Mouse (Mus musculus) intestine, postnatal 0 days (tissue): ENCODE results near the gene Zfp597. TPM values are rescaled to one million over a fixed set of nuclear protein-coding genes. Genes with fewer than 3 reads are reported as not detected.
"Not testable (repeated sequence)": the region's sequence is repeated elsewhere in the genome, so short reads cannot be mapped to it uniquely, and the experiment has no call there.

Source experiments
- ATAC-seq: fragments of 200-750 bp; cut with Nextera tagmentation; 2 replicates; pipeline ENCODE4 v1.8.0; 2017; ENCODE audit warnings: mild to moderate bottlenecking, moderate TSS enrichment, moderate library complexity
- H3K27ac ChIP-seq: fragments of 300-500 bp; sonication (generic); 2 replicates; pipeline ENCODE4 v1.5.1; 2014; ENCODE audit warnings: mild to moderate bottlenecking, low read depth, low read length, moderate library complexity
- H3K27me3 ChIP-seq: fragments of 300-500 bp; sonication (generic); replicated peaks from 2 replicates; pipeline ENCODE4 v1.6.1; 2014; ENCODE audit warnings: low read length, mixed read lengths; ENCODE audit not compliant: control insufficient read depth, insufficient read depth
- H3K36me3 ChIP-seq: fragments of 300-500 bp; sonication (generic); 2 replicates; pipeline ENCODE4 v1.6.1; 2014; ENCODE audit warnings: mild to moderate bottlenecking, moderate library complexity; ENCODE audit not compliant: control insufficient read depth, insufficient read depth
- H3K4me1 ChIP-seq: fragments of 300-500 bp; sonication (generic); replicated peaks from 2 replicates; pipeline ENCODE4 v1.6.1; 2014; ENCODE audit warnings: antibody characterized with exemption, low read length, mixed read lengths; ENCODE audit not compliant: control insufficient read depth, insufficient read depth
- H3K4me2 ChIP-seq: fragments of 300-500 bp; sonication (generic); replicated peaks from 2 replicates; pipeline ENCODE4 v1.6.1; 2014; ENCODE audit warnings: low read depth, mild to moderate bottlenecking, moderate library complexity
- H3K4me3 ChIP-seq: fragments of 300-500 bp; sonication (generic); 2 replicates; pipeline ENCODE4 v1.5.1; 2014; ENCODE audit warnings: low read depth, low read length
- H3K9ac ChIP-seq: fragments of 300-500 bp; sonication (generic); 2 replicates; pipeline ENCODE4 v1.6.1; 2014; ENCODE audit warnings: mild to moderate bottlenecking, low read depth, low read length
- H3K9me3 ChIP-seq: fragments of 300-500 bp; sonication (generic); 2 replicates; pipeline ENCODE4 v1.6.1; 2016; ENCODE audit warnings: mixed run types; ENCODE audit not compliant: control insufficient read depth
- CTCF ChIP-seq: sonication (generic); IDR thresholded peaks from 2 replicates; pipeline ENCODE4 v1.5.1; 2016; ENCODE audit warnings: low read depth, mild to moderate bottlenecking, control low read depth, antibody characterized with exemption, moderate library complexity
- WGBS: fragments of 180-500 bp; shearing (Covaris S2); extraction: QIAGEN DNeasy Blood & Tissue Kit; methylation state at CpG from one replicate; pipeline ENCODE4 v1.1.7; 2014; 5-methylcytosine and 5-hydroxymethylcytosine counted together
- polyA plus RNA-seq: library from polyadenylated mRNA; unstranded; fragments of >200 nt; fragmentation: Nextera tagmentation; extraction: Ambion mirVana; gene quantifications from 2 replicates; pipeline ENCODE4 v1.2.1, GENCODE M21; 2015

Zfp597 gene
- polyA plus RNA-seq, 1 experiment from 2014 or later: 2.7 TPM

GRCm38 (mm10) chr16:3872216-3873047 lies 11.9 kb downstream of the Zfp597 start, which contains the start of gene Naa60:
Naa60 (plus strand) TSS chr16:3872375.
- H3K9ac ChIP-seq: peak within 1 kb of the TSS; percentile 40
- peak within 1 kb of the TSS; percentile 90 for H3K4me2 ChIP-seq
- H3K9me3 ChIP-seq: no peaks in the 10 kb centered on the region
- ATAC-seq: peak; percentile 99
- TF ChIP-seq CTCF: 0 out of 2 replicates have a peak, but pooled peaks have one; percentile 6
- H3K27ac ChIP-seq: 0 out of 2 replicates have a peak within 1 kb of the TSS, but pooled peaks have one; percentile 60
- H3K36me3 ChIP-seq: peaks cover 5% of the 10 kb centered on the region; the same call in 1 of the 2 replicates
- 3% methylated on average over 47 of the region's 47 CpGs for WGBS
- H3K4me3 ChIP-seq: peak within 1 kb of the TSS; percentile 52
- H3K4me1 ChIP-seq: no peaks in the 10 kb centered on the region; the same call in 1 of the 2 replicates
- H3K27me3 ChIP-seq: no peaks in the 10 kb centered on the region

- TF ChIP-seq CTCF: no peak
- H3K4me1 ChIP-seq: no peaks in the 10 kb centered on the region; the same call in 1 of the 2 replicates
- H3K9ac ChIP-seq: peak overlapping the region; percentile 40
- H3K36me3 ChIP-seq: peaks cover 8% of the 10 kb centered on the region; the same call in 1 of the 2 replicates
- ATAC-seq: peak; percentile 57
- no peaks in the 10 kb centered on the region for H3K27me3 ChIP-seq
- no peaks in the 10 kb centered on the region for H3K9me3 ChIP-seq
- 0 out of 2 replicates have a peak overlapping the region, but pooled peaks have one; percentile 60 for H3K27ac ChIP-seq
- 2% methylated on average over 16 of the region's 16 CpGs for WGBS
- H3K4me3 ChIP-seq: peak overlapping the region; percentile 52
- peak overlapping the region; percentile 90 for H3K4me2 ChIP-seq
These were observed 12.5 kb downstream of the Zfp597 start for GRCm38 (mm10) chr16:3871815-3872214.

- no peak overlapping the region for H3K4me2 ChIP-seq
- no peak for TF ChIP-seq CTCF
- peaks cover 14% of the 10 kb centered on the region for H3K36me3 ChIP-seq
- 94% methylated on average over 4 of the region's 4 CpGs for WGBS
- H3K4me1 ChIP-seq: no peaks in the 10 kb centered on the region
- no peak overlapping the region for H3K4me3 ChIP-seq
- H3K9ac ChIP-seq: no peak overlapping the region
- no peak for ATAC-seq
- H3K27me3 ChIP-seq: no peaks in the 10 kb centered on the region
- H3K9me3 ChIP-seq: no peaks in the 10 kb centered on the region
- no peak overlapping the region for H3K27ac ChIP-seq
These were observed 25.1 kb downstream of the Zfp597 start for GRCm38 (mm10) chr16:3859254-3859653.

- H3K9ac ChIP-seq: no peak overlapping the region
- ATAC-seq: no peak
- no peak for TF ChIP-seq CTCF
- H3K4me1 ChIP-seq: no peaks in the 10 kb centered on the region
- 71% methylated on average over 1 of the region's 1 CpGs for WGBS
- H3K4me3 ChIP-seq: no peak overlapping the region
- H3K27ac ChIP-seq: no peak overlapping the region
- peaks cover under 1% of the 10 kb centered on the region; the same call in 1 of the 2 replicates for H3K36me3 ChIP-seq
- no peaks in the 10 kb centered on the region for H3K27me3 ChIP-seq
- H3K4me2 ChIP-seq: no peak overlapping the region
- H3K9me3 ChIP-seq: no peaks in the 10 kb centered on the region
These were observed 28.6 kb downstream of the Zfp597 start for GRCm38 (mm10) chr16:3855776-3856175.

- Histone ChIP-seq H3K27me3 (no peaks in the 10 kb centered on the region), H3K4me2 (no peak overlapping the region), H3K9me3 (no peaks in the 10 kb centered on the region), H3K9ac (no peak overlapping the region), H3K36me3 (no peaks in the 10 kb centered on the region), H3K4me1 (no peaks in the 10 kb centered on the region), H3K4me3 (no peak overlapping the region), H3K27ac (no peak overlapping the region)
- no peak for TF ChIP-seq CTCF
- 74% methylated on average over 11 of the region's 11 CpGs for WGBS
- ATAC-seq: no peak
These were observed 29.8 kb downstream of the Zfp597 start for GRCm38 (mm10) chr16:3854437-3855182.

- no peak for TF ChIP-seq CTCF
- no peaks in the 10 kb centered on the region for H3K9me3 ChIP-seq
- no peak overlapping the region for H3K9ac ChIP-seq
- H3K4me3 ChIP-seq: no peak overlapping the region
- no peak for ATAC-seq
- no peak overlapping the region for H3K27ac ChIP-seq
- no peaks in the 10 kb centered on the region for H3K36me3 ChIP-seq
- no peak overlapping the region for H3K4me2 ChIP-seq
- WGBS: 45% methylated on average over 12 of the region's 12 CpGs
- H3K27me3 ChIP-seq: no peaks in the 10 kb centered on the region
- no peaks in the 10 kb centered on the region for H3K4me1 ChIP-seq
These were observed 31.8 kb downstream of the Zfp597 start for GRCm38 (mm10) chr16:3852586-3852985.

GRCm38 (mm10) chr16:3851301-3851700 lies 33.1 kb downstream of the Zfp597 start:
- H3K9ac ChIP-seq, ATAC-seq: not testable (repeated sequence)

More at GRCm38 (mm10) chr16:3851301-3851700, 33.1 kb downstream of the Zfp597 start:
- not testable (repeated sequence) for H3K4me1 ChIP-seq, H3K27ac ChIP-seq, H3K4me3 ChIP-seq, H3K4me2 ChIP-seq, H3K9me3 ChIP-seq, H3K36me3 ChIP-seq, H3K27me3 ChIP-seq
- 76% methylated on average over 13 of the region's 13 CpGs for WGBS
